Mouse (Mus musculus): ENCODE data around the gene Exo1. TPM values are rescaled to one million over a fixed set of nuclear protein-coding genes. Genes with fewer than 3 reads are reported as not detected.

The Exo1 gene
- polyA plus RNA-seq, 1 experiment from 2014 or later = 13.6 TPM

- 74% methylated on average over 7 of the region's 7 CpGs for WGBS (ENCODE audit: insufficient replicate concordance)
- TF ChIP-seq CTCF (IDR thresholded peaks at IDR 0.05; ENCODE audit: low read depth) = no peak
- no peak for TF ChIP-seq EP300 (IDR thresholded peaks at IDR 0.05; ENCODE audit: low read depth)
These were observed 62.8 kb downstream of the Exo1 start for GRCm38 (mm10) chr1:175943168-175943567.

DNA sequence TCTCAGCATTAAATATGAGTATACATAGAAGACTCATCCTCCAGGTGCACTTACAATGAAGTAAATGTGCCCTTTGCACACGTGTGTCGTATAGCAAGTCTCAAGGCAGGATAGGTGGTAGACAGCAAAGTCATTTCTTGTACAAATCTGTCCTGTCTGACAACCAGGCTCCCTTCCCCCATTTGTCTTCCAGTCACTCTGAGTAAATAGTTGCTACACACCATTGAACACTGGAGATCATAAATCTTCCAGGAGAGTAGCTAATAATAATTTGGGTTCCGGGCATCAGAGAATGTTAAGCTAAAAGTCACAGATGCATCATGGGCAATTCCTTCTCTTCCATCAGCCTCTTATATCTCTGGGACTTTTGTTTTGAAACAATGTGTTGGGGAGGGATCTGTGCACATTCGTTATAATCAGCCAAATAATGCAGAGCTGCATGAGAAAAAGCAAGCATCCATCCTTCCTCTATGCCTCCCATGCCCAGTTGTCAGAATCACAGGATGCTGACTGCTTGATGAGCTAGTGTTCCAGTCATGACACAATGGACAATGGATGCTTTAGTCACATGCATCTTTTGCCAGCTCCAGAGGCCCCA, 66.4 kb downstream of the Exo1 start:
- no peak for TF ChIP-seq CTCF (IDR thresholded peaks at IDR 0.05; ENCODE audit: low read depth)
- no peak for TF ChIP-seq EP300 (IDR thresholded peaks at IDR 0.05; ENCODE audit: low read depth)
- WGBS (ENCODE audit: insufficient replicate concordance) = 73% methylated on average over 4 of the region's 4 CpGs
- Histone ChIP-seq H3K36me3 (replicated peaks; ENCODE audit: insufficient read depth, low read length) (no peaks in the 10 kb centered on the region), H3K9ac (replicated peaks) (no peak overlapping the region), H3K4me1 (ENCODE audit: insufficient read depth) (no peaks in the 10 kb centered on the region), H3K27me3 (ENCODE audit: insufficient read depth, low read length) (no peaks in the 10 kb centered on the region), H3K27ac (ENCODE audit: low read depth) (no peak overlapping the region), H3K4me2 (ENCODE audit: low read depth, low read length) (no peak overlapping the region), H3K4me3 (ENCODE audit: low read depth, low read length) (no peak overlapping the region), H3K9me3 (ENCODE audit: low read length) (no peaks in the 10 kb centered on the region)
- ATAC-seq = no peak
- no peak for DNase-seq

More at GRCm38 (mm10) chr1:175943168-175943567, 62.8 kb downstream of the Exo1 start:
- no peaks in the 10 kb centered on the region for H3K27me3 ChIP-seq (ENCODE audit: insufficient read depth, low read length)
- no peaks in the 10 kb centered on the region for H3K36me3 ChIP-seq (replicated peaks; ENCODE audit: insufficient read depth, low read length)
- H3K4me2 ChIP-seq (ENCODE audit: low read depth, low read length) = no peak overlapping the region
- H3K4me3 ChIP-seq (ENCODE audit: low read depth, low read length) = no peak overlapping the region
- H3K27ac ChIP-seq (ENCODE audit: low read depth) = no peak overlapping the region
- no peak overlapping the region for H3K9ac ChIP-seq (replicated peaks)
- no peak for ATAC-seq
- H3K9me3 ChIP-seq (ENCODE audit: low read length) = no peaks in the 10 kb centered on the region
- H3K4me1 ChIP-seq (ENCODE audit: insufficient read depth) = no peaks in the 10 kb centered on the region
- no peak for DNase-seq

DNA sequence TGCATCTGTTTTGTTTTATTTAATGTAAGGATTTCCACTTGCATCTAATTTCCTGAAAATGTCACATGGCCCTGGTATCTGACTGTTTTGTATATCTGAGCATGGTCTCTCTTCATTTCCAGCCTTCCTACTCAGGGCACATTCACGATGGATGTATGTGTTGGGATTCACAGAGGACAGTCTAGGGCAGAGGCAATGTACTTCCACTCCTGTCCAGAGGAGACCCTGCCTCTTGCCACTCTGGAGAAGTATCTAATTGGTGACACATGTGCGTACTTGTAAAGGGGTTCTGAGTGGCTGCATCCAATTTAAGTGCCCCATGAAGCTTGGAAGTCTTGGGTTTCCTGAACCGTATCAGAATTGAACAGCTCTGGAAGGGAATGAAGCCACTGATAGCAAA, 70.0 kb downstream of the Exo1 start:
- Histone ChIP-seq H3K9me3 (ENCODE audit: low read length) (no peaks in the 10 kb centered on the region), H3K36me3 (replicated peaks; ENCODE audit: insufficient read depth, low read length) (no peaks in the 10 kb centered on the region), H3K27me3 (ENCODE audit: insufficient read depth, low read length) (no peaks in the 10 kb centered on the region), H3K27ac (ENCODE audit: low read depth) (no peak overlapping the region), H3K4me2 (ENCODE audit: low read depth, low read length) (no peak overlapping the region), H3K4me1 (ENCODE audit: insufficient read depth) (no peaks in the 10 kb centered on the region), H3K9ac (replicated peaks) (no peak overlapping the region), H3K4me3 (ENCODE audit: low read depth, low read length) (no peak overlapping the region)
- ATAC-seq (no peak), DNase-seq (no peak)
- WGBS (ENCODE audit: insufficient replicate concordance) = 70% methylated on average over 3 of the region's 3 CpGs
- TF ChIP-seq EP300 (IDR thresholded peaks at IDR 0.05; ENCODE audit: low read depth) = no peak
- no peak for TF ChIP-seq CTCF (IDR thresholded peaks at IDR 0.05; ENCODE audit: low read depth)

GRCm38 (mm10) chr1:175950851-175951250, 70.5 kb downstream of the Exo1 start:
- Histone ChIP-seq H3K4me2 (ENCODE audit: low read depth, low read length) (no peak overlapping the region), H3K9ac (replicated peaks) (no peak overlapping the region), H3K4me3 (ENCODE audit: low read depth, low read length) (no peak overlapping the region), H3K27me3 (ENCODE audit: insufficient read depth, low read length) (no peaks in the 10 kb centered on the region), H3K9me3 (ENCODE audit: low read length) (no peaks in the 10 kb centered on the region), H3K4me1 (ENCODE audit: insufficient read depth) (no peaks in the 10 kb centered on the region), H3K27ac (ENCODE audit: low read depth) (no peak overlapping the region), H3K36me3 (replicated peaks; ENCODE audit: insufficient read depth, low read length) (no peaks in the 10 kb centered on the region)
- ATAC-seq (no peak), DNase-seq (no peak)
- TF ChIP-seq EP300 (IDR thresholded peaks at IDR 0.05; ENCODE audit: low read depth) (no peak), CTCF (IDR thresholded peaks at IDR 0.05; ENCODE audit: low read depth) (no peak)
- WGBS (ENCODE audit: insufficient replicate concordance) = 79% methylated on average over 2 of the region's 2 CpGs

DNA sequence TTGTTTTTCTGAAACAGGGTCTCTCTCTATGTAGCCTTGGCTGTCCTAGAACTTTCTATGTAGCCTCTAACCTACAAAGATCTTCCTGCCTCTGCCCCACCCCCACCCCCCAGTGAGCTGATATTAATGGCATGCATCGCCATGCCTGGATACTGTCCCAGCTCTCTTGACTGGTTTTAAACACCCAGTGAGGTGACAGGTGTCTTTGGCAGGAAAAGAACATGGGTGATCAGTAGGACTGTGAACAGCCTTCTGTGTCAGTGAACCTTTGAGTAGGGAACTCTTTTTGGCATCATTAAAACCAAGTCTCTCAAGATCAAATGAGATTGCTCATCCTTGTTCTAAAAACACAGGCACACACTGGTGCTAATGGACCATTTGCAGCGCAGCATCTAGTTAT, 81.4 kb downstream of the Exo1 start:
- DNase-seq = no peak
- no peak overlapping the region for H3K9ac ChIP-seq (replicated peaks)
- H3K4me2 ChIP-seq (ENCODE audit: low read depth, low read length) = no peak overlapping the region
- H3K27ac ChIP-seq (ENCODE audit: low read depth) = no peak overlapping the region
- no peaks in the 10 kb centered on the region for H3K27me3 ChIP-seq (ENCODE audit: insufficient read depth, low read length)
- H3K4me3 ChIP-seq (ENCODE audit: low read depth, low read length) = no peak overlapping the region
- H3K4me1 ChIP-seq (ENCODE audit: insufficient read depth) = no peaks in the 10 kb centered on the region
- no peaks in the 10 kb centered on the region for H3K9me3 ChIP-seq (ENCODE audit: low read length)
- WGBS (ENCODE audit: insufficient replicate concordance) = 73% methylated on average over 2 of the region's 2 CpGs
- no peak for ATAC-seq
- no peak for TF ChIP-seq EP300 (IDR thresholded peaks at IDR 0.05; ENCODE audit: low read depth)
- no peak for TF ChIP-seq CTCF (IDR thresholded peaks at IDR 0.05; ENCODE audit: low read depth)
- no peaks in the 10 kb centered on the region for H3K36me3 ChIP-seq (replicated peaks; ENCODE audit: insufficient read depth, low read length)

Other genes starting within 250 kb of the Exo1 start
- 1.3 and 1.6 TPM in 2 replicates for gene Opn3, start 187.8 kb upstream of the Exo1 start, polyA plus RNA-seq (2015; fragmentation: Nextera tagmentation; extraction: Ambion mirVana)
- 0.52 and 0.66 TPM in 2 replicates for gene Chml, start 187.7 kb upstream of the Exo1 start, polyA plus RNA-seq (2015; fragmentation: Nextera tagmentation; extraction: Ambion mirVana)
- gene Wdr64, start 182.0 kb upstream of the Exo1 start, polyA plus RNA-seq (2015; fragmentation: Nextera tagmentation; extraction: Ambion mirVana) = not detected in 2 replicates
- not detected in 2 replicates for gene Gm38100, start 39.7 kb downstream of the Exo1 start, polyA plus RNA-seq (2015; fragmentation: Nextera tagmentation; extraction: Ambion mirVana)
- gene Rbm8a2, start 98.5 kb downstream of the Exo1 start, polyA plus RNA-seq (2015; fragmentation: Nextera tagmentation; extraction: Ambion mirVana) = 0.25 and 0.36 TPM in 2 replicates